Mouse (Mus musculus) heart, postnatal 10 days (tissue): ENCODE data around the gene Kif21b. TPM values are rescaled to one million over a fixed set of nuclear protein-coding genes. Genes with fewer than 3 reads are reported as not detected.

Experiments
- DNase-seq, 2 experiments: peaks; one replicate each; pipeline ENCODE4 v3.0.0; 2021
- intact Hi-C: fragments of 180-260 bp; cut with DNase I; formaldehyde crosslinking; loops from one replicate; pipeline ENCODE4 v1.15.1; 2025
- total RNA-seq, 2 experiments: library from RNA; stranded (reverse); gene quantifications; 2 replicates each; pipeline ENCODE4 v1.2.3; 2021

Gene Kif21b
- total RNA-seq, 2 experiments from 2014 or later, result 1.3 to 1.6 TPM

GRCm38 (mm10) chr1:136223758-136224342 is 92.7 kb downstream of the Kif21b start:
- intact Hi-C loops, result no loop called here
- no peak for DNase-seq

- DNase-seq, result no peak
- intact Hi-C loops, result no loop called here
Observed at GRCm38 (mm10) chr1:136225846-136226245, 94.7 kb downstream of the Kif21b start.

GRCm38 (mm10) chr1:136226626-136227025 is 95.4 kb downstream of the Kif21b start:
- intact Hi-C loops, result no loop called here
- no peak for DNase-seq

Other genes starting within 250 kb of the Kif21b start
- gene Pkp1, start 212.2 kb upstream of the Kif21b start, total RNA-seq, result under 1 TPM; 0.10 to 0.14 TPM
- under 1 TPM; 0.05 TPM for gene Igfn1, start 125.0 kb upstream of the Kif21b start, total RNA-seq
- 10 to 100 TPM; 23.8 to 26.1 TPM for gene Tmem9, start 123.2 kb upstream of the Kif21b start, total RNA-seq
- not detected for gene Ascl5, start 80.6 kb upstream of the Kif21b start, total RNA-seq
- 1 to 10 TPM in 1 of 2 experiments, under 1 TPM in 1; 0.94 to 1.2 TPM for gene Cacna1s, start 78.6 kb upstream of the Kif21b start, total RNA-seq
- gene Mroh3, start 81.4 kb downstream of the Kif21b start, total RNA-seq, result not detected
- under 1 TPM in 1 of 2 experiments, not detected in 1; 0.14 TPM for gene Inava, start 102.9 kb downstream of the Kif21b start, total RNA-seq
- not detected for gene Gpr25, start 129.5 kb downstream of the Kif21b start, total RNA-seq
- 10 to 100 TPM; 32.5 to 33.9 TPM for gene Camsap2, start 214.7 kb downstream of the Kif21b start, total RNA-seq